Mouse (Mus musculus): ENCODE measurements around the gene Hook2.
A peak's percentile ranks its signal among the peaks of the same experiment; 100 is the strongest.

The Hook2 gene

GRCm38 (mm10) chr8:84973079-84973478, 17.3 kb upstream of the Hook2 start:
- no peak for DNase-seq (ENCODE audit: extremely low spot score)

DNA sequence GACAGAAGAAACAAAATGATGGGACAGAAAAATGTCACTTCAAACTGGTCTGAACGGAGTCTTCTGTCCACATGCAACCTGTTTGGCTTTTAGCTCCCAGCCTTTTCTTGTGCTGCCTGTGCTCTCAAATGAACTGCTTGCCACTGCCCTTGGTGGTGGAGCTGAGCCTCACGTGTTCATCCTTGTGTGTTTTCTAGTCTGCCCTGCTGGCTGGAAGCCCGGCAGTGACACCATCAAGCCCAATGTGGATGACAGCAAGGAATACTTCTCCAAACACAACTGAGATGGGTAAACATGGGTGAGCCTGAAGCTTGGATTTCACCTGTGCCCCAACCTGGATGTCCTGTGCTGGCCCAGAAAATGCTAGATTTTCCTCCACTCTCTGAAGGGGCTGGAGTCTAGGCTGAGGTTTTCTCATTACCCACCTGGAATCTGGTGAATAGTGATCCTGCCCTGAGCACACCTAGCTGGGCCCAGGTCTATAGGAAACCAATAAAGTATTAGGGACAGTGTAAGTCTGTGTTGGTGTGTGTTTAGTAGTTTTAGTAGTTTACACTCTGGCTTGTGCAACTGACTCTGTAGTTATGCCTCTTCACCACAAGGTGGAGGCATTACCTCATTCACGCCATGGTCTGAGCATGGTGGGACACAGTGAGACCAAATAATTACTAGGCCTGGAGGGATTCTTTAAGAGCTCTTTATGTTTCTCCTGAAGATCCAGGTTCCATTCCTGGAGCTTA, 16.4 kb upstream of the Hook2 start:
- DNase-seq (ENCODE audit: extremely low spot score): peak; percentile 60

DNA sequence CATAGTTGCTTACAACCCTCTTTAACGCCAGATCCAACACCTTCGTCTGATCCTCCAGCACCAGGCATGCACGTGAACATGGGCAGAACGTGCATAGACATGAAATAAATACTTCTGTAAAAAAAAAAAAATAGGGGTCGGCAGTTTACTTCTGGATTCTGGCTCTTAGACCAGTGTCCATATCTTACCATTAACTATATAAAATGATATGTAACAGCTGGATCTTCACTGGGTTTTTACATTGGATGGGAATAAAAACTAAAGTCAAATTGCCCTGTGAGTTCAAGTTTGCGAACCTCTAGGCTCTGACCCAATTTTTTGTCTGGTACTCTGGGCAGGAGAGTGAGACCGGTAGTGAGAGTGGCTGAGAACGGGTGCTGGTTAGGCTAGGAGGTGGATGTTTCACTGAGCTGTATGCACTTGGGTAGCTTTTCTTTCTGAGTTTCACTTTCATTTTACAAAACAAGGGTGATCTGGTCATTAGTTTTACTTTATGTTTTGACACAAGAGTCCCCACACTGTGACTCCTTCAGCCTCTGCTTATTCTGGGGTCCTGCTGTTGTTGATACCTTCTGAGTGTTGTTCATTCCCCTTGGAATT, 15.8 kb upstream of the Hook2 start:
- no peak for DNase-seq (ENCODE audit: extremely low spot score)

DNA sequence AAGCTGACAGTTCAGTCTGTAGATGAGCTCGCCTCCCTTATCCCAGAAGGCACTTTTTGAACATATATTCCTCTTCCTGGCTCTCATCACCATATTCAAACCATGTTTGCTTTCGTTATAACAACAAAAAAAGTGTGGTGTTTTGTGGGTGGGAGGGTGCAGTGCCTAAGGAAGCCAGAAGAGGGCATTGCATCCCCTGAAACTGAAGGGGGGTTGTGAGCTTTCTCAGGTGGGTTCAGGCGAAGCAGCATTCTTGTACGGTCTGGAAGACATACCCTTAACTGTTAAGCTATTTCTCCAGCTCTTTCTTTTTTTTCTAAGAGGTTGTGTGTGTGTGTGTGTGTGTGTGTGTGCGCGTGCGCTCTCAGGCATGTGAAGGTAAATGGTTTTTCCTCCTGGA, 15.0 kb upstream of the Hook2 start:
- DNase-seq (ENCODE audit: extremely low spot score): peak; percentile 66

GRCm38 (mm10) chr8:84976031-84976762, 14.2 kb upstream of the Hook2 start:
- peak; percentile 96 for DNase-seq (ENCODE audit: extremely low spot score)

DNA sequence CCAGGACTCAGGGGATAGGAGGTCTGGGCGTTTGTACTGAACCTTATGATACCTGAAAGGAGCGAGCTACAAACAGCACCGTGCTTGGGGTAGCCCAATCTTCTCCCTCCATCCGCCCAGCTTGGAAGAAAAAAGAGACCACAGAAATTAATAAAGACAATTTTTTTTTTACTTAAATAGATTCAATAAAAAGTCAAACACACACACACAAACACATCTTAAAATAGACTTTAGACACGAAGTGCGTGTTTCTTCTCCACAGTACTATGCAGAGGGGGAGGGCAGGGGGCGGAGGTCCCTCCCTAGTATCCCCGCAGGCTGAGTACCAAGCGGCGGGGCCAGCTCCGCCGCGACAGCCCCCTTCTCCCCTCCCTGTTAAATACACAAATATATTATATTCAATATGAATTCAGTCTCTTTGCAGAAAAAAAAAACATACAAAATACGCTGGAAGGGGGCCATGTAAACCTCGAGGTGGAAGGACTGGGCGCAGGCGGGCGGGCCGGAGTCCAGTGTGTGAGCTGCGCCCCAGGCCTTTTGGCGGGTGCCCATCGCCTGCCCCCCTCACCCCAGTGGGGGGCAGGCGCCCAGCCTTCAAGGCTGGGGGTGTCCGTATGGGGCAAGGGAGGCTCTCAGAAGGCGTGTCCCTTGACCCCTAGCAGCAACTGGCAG, 13.5 kb upstream of the Hook2 start:
- no peak for DNase-seq (ENCODE audit: extremely low spot score)

DNA sequence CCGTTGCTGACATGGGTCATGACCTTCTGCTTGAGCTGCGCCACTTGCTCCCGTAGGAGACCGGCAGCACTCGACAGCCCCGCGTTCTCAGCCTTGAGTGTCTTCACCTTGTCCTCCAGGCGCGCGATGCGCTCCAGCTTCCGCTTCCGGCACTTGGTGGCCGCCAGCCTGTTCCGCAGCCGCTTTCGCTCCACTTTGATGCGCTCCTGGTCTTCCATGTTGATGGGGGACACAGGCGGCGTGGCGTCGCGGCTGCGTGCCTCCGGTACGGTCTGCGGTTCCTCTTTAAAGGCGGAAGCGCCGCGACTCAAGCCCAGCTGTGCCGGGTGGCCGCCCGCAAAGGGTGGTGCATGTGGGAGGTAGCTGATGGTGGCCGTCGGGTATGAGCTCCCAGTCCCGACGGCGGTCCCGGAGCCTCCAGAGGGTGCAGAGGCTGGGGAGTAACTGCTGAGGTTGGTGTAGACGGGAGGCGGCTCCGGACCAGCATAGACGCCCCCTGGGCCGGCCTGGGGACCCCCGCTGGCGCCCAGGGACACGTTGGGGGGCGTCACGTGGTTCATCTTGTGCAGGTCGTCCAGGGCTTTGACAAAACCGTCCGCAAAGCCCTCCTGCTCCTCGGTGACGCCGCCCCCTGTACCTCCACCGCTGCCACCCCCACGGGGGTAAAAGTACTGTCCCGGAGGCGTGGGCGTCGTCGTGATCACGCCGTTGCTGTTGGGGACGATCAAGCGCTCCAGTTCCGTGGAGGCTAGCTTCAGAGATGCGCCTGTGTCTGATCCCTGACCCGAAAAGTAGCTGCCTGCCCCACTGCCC, 12.8 kb upstream of the Hook2 start:
- peak; percentile 65 for DNase-seq (ENCODE audit: extremely low spot score)

DNA sequence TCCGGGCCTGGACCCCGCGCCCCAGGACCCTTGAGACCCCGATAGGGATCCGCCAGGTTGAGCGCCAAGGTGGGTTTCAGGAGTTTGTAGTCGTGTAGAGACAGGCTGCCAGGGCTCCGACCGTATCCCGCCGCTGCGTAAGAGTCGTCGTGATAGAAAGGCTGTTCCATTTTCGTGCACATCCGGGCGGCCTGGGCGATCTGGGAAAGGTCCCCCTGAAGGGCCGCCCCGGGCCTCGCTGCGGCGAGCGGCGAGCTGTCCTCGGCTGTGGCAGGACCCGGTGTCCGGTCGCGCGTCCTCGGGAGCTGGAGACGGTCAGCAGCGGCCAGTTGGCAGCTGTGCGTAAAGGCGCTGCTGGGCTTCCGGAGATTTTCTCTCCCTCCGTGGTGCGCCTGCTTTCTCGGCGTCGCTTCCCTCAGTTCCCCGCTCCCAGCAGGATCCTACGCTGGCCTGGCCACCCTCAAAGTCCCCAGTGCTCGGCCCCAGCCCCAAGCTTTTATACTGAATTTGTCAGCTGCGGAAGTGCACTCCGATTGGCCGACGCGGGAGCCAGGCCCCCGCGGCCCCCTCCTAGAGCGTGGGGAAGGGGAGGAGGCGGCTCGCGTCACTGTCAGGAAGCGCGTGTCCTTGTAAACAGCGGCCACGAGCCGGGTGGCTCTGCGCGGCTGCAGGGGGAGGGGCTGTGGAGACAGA, 12.0 kb upstream of the Hook2 start, which contains the start of gene Junb:
Gene Junb (minus strand): TSS at position 471 of the 693 bp plus-strand sequence.
- DNase-seq (ENCODE audit: extremely low spot score): peak; percentile 86

GRCm38 (mm10) chr8:84979599-84980421, 10.6 kb upstream of the Hook2 start:
- peak; percentile 88 for DNase-seq (ENCODE audit: extremely low spot score)

GRCm38 (mm10) chr8:84980622-84981358, 9.6 kb upstream of the Hook2 start:
- no peak for DNase-seq (ENCODE audit: extremely low spot score)

DNA sequence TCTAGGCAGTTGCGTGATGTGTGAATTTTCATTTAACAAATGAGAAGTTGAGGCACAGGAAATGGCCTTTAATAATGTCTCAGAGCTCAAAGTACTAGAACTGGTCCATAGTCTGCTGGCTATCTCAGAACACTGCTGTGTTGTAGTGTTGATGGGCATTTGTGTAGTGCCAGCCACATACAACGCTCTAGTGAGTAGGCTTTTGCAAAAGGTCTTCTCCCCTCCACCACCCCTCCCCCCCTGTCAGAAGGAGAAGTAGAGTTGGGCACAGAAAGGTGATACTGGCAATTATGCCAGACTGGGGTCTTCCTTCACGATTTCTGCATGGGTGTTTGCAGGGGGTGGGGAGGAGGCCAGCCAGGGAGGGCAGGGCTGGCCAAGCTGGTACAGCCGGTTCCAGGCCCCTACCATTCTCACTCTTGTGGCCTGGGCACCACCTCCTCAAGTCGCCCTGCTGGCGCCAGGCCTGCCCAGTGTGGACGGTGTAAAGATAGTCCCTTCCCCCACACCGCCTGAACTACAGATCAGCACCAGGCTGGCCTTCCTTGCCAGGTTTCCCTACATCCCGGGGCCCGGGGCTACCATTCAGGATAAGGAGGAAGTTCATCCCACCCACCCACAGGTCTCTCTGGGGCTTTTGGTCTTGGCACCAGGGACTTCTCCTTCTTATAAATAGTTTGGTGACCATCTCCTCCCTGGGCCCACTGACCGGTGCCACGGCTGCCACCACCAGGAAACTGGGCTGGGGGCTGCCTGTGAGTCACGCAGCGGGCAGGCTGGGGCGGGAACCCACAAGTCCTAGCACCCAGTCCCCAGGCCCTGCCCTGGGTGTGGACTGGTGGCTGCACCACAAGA, 8.5 kb upstream of the Hook2 start:
- no peak for DNase-seq (ENCODE audit: extremely low spot score)

GRCm38 (mm10) chr8:84982499-84983011, 7.8 kb upstream of the Hook2 start:
- no peak for DNase-seq (ENCODE audit: extremely low spot score)

DNA sequence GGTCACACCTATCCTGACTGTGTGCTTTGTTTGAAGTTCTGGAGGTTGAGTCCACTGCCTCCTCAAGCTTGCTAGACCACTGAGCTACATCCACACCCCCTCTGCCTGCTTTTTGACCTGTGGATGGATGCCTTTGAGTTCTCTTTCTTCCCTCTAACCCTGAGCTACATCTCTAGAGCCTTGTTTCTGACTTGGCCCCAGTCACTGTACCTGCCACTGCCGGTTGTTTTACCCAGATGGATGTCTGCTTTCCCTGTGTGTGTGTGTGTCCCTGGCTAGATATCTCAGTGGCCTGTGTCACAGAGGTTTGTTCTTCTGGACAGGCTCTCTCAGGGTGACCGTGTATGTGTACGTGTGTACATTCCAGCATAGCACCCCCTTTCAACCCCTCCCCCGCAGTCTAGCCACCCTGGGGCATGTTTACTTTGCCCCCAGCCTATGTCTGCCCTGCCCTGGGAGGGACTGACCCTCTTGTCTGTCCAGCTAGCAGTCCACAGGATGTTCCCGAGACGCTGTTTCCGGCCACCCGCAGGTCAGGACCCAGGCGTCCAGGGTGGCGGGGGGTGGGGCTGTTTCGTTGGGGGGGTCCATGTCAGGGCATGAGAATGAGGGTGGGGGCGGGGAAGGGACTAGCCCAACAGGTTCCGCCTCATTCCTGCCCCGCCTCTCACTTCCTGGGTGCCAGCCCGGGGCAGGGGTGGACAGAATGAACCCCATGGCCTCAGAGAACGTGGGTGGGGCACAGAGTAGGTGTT, 5.9 kb upstream of the Hook2 start:
- peak; percentile 42 for DNase-seq (ENCODE audit: extremely low spot score)

GRCm38 (mm10) chr8:84985049-84985683, 5.2 kb upstream of the Hook2 start:
- no peak for DNase-seq (ENCODE audit: extremely low spot score)

DNA sequence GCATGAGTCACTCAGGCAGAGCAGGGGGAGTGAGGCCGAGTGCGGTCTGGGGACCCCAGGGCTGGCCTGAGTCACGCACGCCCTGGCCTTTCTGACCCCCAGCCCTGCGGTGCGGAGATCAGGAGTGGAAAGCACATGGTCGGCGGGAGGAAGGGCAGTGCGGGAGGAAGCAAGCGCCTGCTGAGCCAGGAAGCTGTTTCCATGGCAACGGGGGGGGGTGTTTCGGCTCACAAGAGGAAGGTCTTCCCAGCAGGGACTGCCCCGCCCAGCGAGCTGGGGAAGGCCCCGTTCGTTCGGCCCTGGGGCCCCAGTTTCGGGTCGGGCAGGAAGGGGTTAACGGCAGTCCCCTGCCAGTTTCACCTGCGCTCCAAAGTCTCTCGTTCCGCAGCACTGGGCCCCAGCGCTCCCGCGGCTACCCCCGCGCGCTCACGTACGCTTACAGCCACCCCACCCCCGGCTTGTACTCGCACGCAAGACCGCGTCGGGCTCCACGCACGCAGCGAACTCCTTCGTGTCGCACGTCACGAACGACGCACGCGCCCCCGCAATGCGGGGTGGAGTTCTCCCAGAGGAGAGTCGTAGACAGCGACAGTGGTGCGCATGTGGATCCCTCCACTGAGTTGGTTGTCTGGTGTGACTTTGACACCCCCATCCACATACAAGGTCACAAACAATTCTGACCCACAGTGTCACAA, 4.6 kb upstream of the Hook2 start:
- peak; percentile 85 for DNase-seq (ENCODE audit: extremely low spot score)

DNA sequence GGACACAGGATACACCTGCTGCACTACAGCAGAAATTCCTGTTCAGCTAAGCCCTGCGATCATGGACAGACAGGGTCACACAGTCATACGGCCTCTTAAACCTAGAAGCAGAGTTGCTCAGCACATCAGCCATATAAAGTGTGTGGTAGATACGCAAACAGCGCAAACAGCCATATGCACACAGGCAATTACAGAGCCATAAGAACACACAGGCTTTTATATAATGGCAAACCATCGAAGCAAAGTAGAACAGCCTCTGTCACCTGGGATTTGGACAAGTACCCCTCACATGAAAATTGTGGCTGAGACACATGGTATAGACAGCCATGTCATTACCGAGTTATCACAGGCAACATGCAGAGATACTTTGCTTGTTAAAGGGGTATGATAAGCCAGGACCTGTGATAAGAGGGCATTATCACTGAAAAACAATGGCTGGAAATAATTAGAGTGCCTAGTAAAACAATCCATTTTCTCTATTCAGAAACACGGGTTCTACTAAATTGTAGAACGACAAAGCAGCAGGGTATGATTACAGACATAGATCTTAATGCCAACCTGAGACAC, 3.9 kb upstream of the Hook2 start:
- no peak for DNase-seq (ENCODE audit: extremely low spot score)
